Mouse (Mus musculus) thymus, postnatal 0 days (tissue): Measurements from ENCODE around the gene Atcay. TPM values are rescaled to one million over a fixed set of nuclear protein-coding genes. Genes with fewer than 3 reads are reported as not detected.
"Not testable (repeated sequence)": the region's sequence is repeated elsewhere in the genome, so short reads cannot be mapped to it uniquely, and the experiment has no call there.

Source experiments
- DNase-seq: peaks from one replicate; pipeline ENCODE4 v3.0.0-alpha.2; 2015; ENCODE audit warnings: low spot score
- polyA plus RNA-seq: library from polyadenylated mRNA; unstranded; fragments of >200 nt; fragmentation: Nextera tagmentation; extraction: Ambion mirVana; gene quantifications from 2 replicates; pipeline ENCODE4 v1.2.1, GENCODE M21; 2015

The Atcay gene
- polyA plus RNA-seq, 1 experiment from 2014 or later: 0.70 TPM

- DNase-seq: no peak
Observed at GRCm38 (mm10) chr10:81200605-81201287, 29.9 kb downstream of the Atcay start.

- no peak for DNase-seq
Observed at GRCm38 (mm10) chr10:81200141-81200540, 30.5 kb downstream of the Atcay start.

GRCm38 (mm10) chr10:81198990-81199389, 31.6 kb downstream of the Atcay start:
- DNase-seq: no peak

- DNase-seq: peak; percentile 75
Observed at GRCm38 (mm10) chr10:81198230-81198629, 32.4 kb downstream of the Atcay start.

GRCm38 (mm10) chr10:81197305-81197704, 33.3 kb downstream of the Atcay start:
- no peak for DNase-seq

GRCm38 (mm10) chr10:81196470-81197065, 34.1 kb downstream of the Atcay start:
- DNase-seq: no peak

GRCm38 (mm10) chr10:81195300-81195699, 35.3 kb downstream of the Atcay start:
- DNase-seq: no peak

- peak; percentile 60 for DNase-seq
Observed at GRCm38 (mm10) chr10:81193991-81194774, 36.5 kb downstream of the Atcay start.

GRCm38 (mm10) chr10:81192968-81193501, 37.6 kb downstream of the Atcay start:
- DNase-seq: no peak

- peak; percentile 93 for DNase-seq
Observed at GRCm38 (mm10) chr10:81192270-81192967, 38.2 kb downstream of the Atcay start.

- DNase-seq: no peak
Observed at GRCm38 (mm10) chr10:81191342-81191982, 39.2 kb downstream of the Atcay start.

- no peak for DNase-seq
Observed at GRCm38 (mm10) chr10:81190912-81191321, 39.7 kb downstream of the Atcay start.

- peak; percentile 40 for DNase-seq
Observed at GRCm38 (mm10) chr10:81190236-81190911, 40.3 kb downstream of the Atcay start.

GRCm38 (mm10) chr10:81189821-81190220, 40.8 kb downstream of the Atcay start:
- no peak for DNase-seq

- no peak for DNase-seq
Observed at GRCm38 (mm10) chr10:81187161-81187560, 43.5 kb downstream of the Atcay start.

- no peak for DNase-seq
Observed at GRCm38 (mm10) chr10:81184765-81185164, 45.9 kb downstream of the Atcay start.

- no peak for DNase-seq
Observed at GRCm38 (mm10) chr10:81183805-81184204, 46.8 kb downstream of the Atcay start, which contains the start of gene 4930442H23Rik. Gene 4930442H23Rik (minus strand): TSS chr10:81183849.

GRCm38 (mm10) chr10:81182336-81183333, 48.0 kb downstream of the Atcay start, which contains the start of gene Dapk3:
Gene Dapk3 (plus strand): TSS chr10:81183005.
- peak; percentile 99 for DNase-seq

- not testable (repeated sequence) for DNase-seq
Observed at GRCm38 (mm10) chr10:81181860-81182259, 48.8 kb downstream of the Atcay start.
